Mouse (Mus musculus) intestine, postnatal 0 days (tissue): ENCODE results near the gene Gm12355. TPM values are rescaled to one million over a fixed set of nuclear protein-coding genes. Genes with fewer than 3 reads are reported as not detected.

Experiments
- ATAC-seq: fragments of 200-750 bp; cut with Nextera tagmentation; 2 replicates; pipeline ENCODE4 v1.8.0; 2017; ENCODE audit warnings: mild to moderate bottlenecking, moderate TSS enrichment, moderate library complexity
- H3K27ac ChIP-seq: fragments of 300-500 bp; sonication (generic); 2 replicates; pipeline ENCODE4 v1.5.1; 2014; ENCODE audit warnings: mild to moderate bottlenecking, low read depth, low read length, moderate library complexity
- H3K27me3 ChIP-seq: fragments of 300-500 bp; sonication (generic); replicated peaks from 2 replicates; pipeline ENCODE4 v1.6.1; 2014; ENCODE audit warnings: low read length, mixed read lengths; ENCODE audit not compliant: control insufficient read depth, insufficient read depth
- H3K36me3 ChIP-seq: fragments of 300-500 bp; sonication (generic); 2 replicates; pipeline ENCODE4 v1.6.1; 2014; ENCODE audit warnings: mild to moderate bottlenecking, moderate library complexity; ENCODE audit not compliant: control insufficient read depth, insufficient read depth
- H3K4me1 ChIP-seq: fragments of 300-500 bp; sonication (generic); replicated peaks from 2 replicates; pipeline ENCODE4 v1.6.1; 2014; ENCODE audit warnings: antibody characterized with exemption, low read length, mixed read lengths; ENCODE audit not compliant: control insufficient read depth, insufficient read depth
- H3K4me2 ChIP-seq: fragments of 300-500 bp; sonication (generic); replicated peaks from 2 replicates; pipeline ENCODE4 v1.6.1; 2014; ENCODE audit warnings: low read depth, mild to moderate bottlenecking, moderate library complexity
- H3K4me3 ChIP-seq: fragments of 300-500 bp; sonication (generic); 2 replicates; pipeline ENCODE4 v1.5.1; 2014; ENCODE audit warnings: low read depth, low read length
- H3K9ac ChIP-seq: fragments of 300-500 bp; sonication (generic); 2 replicates; pipeline ENCODE4 v1.6.1; 2014; ENCODE audit warnings: mild to moderate bottlenecking, low read depth, low read length
- H3K9me3 ChIP-seq: fragments of 300-500 bp; sonication (generic); 2 replicates; pipeline ENCODE4 v1.6.1; 2016; ENCODE audit warnings: mixed run types; ENCODE audit not compliant: control insufficient read depth
- CTCF ChIP-seq: sonication (generic); IDR thresholded peaks from 2 replicates; pipeline ENCODE4 v1.5.1; 2016; ENCODE audit warnings: low read depth, mild to moderate bottlenecking, control low read depth, antibody characterized with exemption, moderate library complexity
- WGBS: fragments of 180-500 bp; shearing (Covaris S2); extraction: QIAGEN DNeasy Blood & Tissue Kit; methylation state at CpG from one replicate; pipeline ENCODE4 v1.1.7; 2014; 5-methylcytosine and 5-hydroxymethylcytosine counted together
- polyA plus RNA-seq: library from polyadenylated mRNA; unstranded; fragments of >200 nt; fragmentation: Nextera tagmentation; extraction: Ambion mirVana; gene quantifications from 2 replicates; pipeline ENCODE4 v1.2.1, GENCODE M21; 2015

The Gm12355 gene
- polyA plus RNA-seq, 1 experiment from 2014 or later = 0.56 TPM

- ATAC-seq = no peak
- Histone ChIP-seq H3K9me3 (no peaks in the 10 kb centered on the region), H3K4me3 (no peak overlapping the region), H3K27me3 (no peaks in the 10 kb centered on the region), H3K27ac (peak overlapping the region; percentile 80), H3K9ac (no peak overlapping the region), H3K4me2 (peak overlapping the region; percentile 27), H3K4me1 (peaks cover 6% of the 10 kb centered on the region; the same call in 1 of the 2 replicates), H3K36me3 (peaks cover 23% of the 10 kb centered on the region)
- TF ChIP-seq CTCF = no peak
- WGBS = 56% methylated on average over 17 of the region's 17 CpGs
These were observed 44.0 kb downstream of the Gm12355 start for GRCm38 (mm10) chr11:98581286-98582029.

GRCm38 (mm10) chr11:98580301-98581121, 45.0 kb downstream of the Gm12355 start:
- Histone ChIP-seq H3K4me3 (no peak overlapping the region), H3K9me3 (no peaks in the 10 kb centered on the region), H3K4me1 (peaks cover 6% of the 10 kb centered on the region; the same call in 1 of the 2 replicates), H3K9ac (no peak overlapping the region), H3K27ac (peak overlapping the region; percentile 80), H3K4me2 (peak overlapping the region; percentile 27; the same call in 1 of the 2 replicates), H3K36me3 (peaks cover 23% of the 10 kb centered on the region), H3K27me3 (no peaks in the 10 kb centered on the region)
- ATAC-seq = peak; percentile 80
- no peak for TF ChIP-seq CTCF
- WGBS = 35% methylated on average over 16 of the region's 16 CpGs

GRCm38 (mm10) chr11:98577776-98578175, 47.7 kb downstream of the Gm12355 start:
- no peak for ATAC-seq
- Histone ChIP-seq H3K4me3 (no peak overlapping the region), H3K4me2 (no peak overlapping the region), H3K36me3 (peaks cover 15% of the 10 kb centered on the region), H3K27me3 (no peaks in the 10 kb centered on the region), H3K9me3 (no peaks in the 10 kb centered on the region), H3K27ac (no peak overlapping the region), H3K9ac (no peak overlapping the region), H3K4me1 (peaks cover 3% of the 10 kb centered on the region; the same call in 1 of the 2 replicates)
- 93% methylated on average over 5 of the region's 5 CpGs for WGBS
- no peak for TF ChIP-seq CTCF

Other genes with a start within 250 kb of the Gm12355 start
- 0.44 and 0.69 TPM in 2 replicates for gene Tcap, start 241.8 kb downstream of the Gm12355 start, polyA plus RNA-seq
- gene Pnmt, start 239.2 kb downstream of the Gm12355 start, polyA plus RNA-seq = not detected in 2 replicates
- gene Pgap3, start 225.2 kb downstream of the Gm12355 start, polyA plus RNA-seq = 14.7 and 15.1 TPM in 2 replicates
- gene Erbb2, start 213.2 kb downstream of the Gm12355 start, polyA plus RNA-seq = 19.4 and 20.7 TPM in 2 replicates
- 264 and 265 TPM in 2 replicates for gene Mien1, start 186.7 kb downstream of the Gm12355 start, polyA plus RNA-seq
- gene Grb7, start 179.3 kb downstream of the Gm12355 start, polyA plus RNA-seq = 50.2 and 50.7 TPM in 2 replicates
- 0.20 and 0.24 TPM in 2 replicates for gene Ikzf3, start 79.6 kb downstream of the Gm12355 start, polyA plus RNA-seq
- gene Zpbp2, start 74.6 kb downstream of the Gm12355 start, polyA plus RNA-seq = 3.2 and 4.0 TPM in 2 replicates
- gene Ormdl3, start 38.3 kb downstream of the Gm12355 start, polyA plus RNA-seq = 139 and 150 TPM in 2 replicates
- gene Lrrc3c, start 27.4 kb downstream of the Gm12355 start, polyA plus RNA-seq = not detected in 2 replicates
- gene Gsdma3, start 699 bp upstream of the Gm12355 start, polyA plus RNA-seq = not detected in 2 replicates
- gene Gsdma2, start 21.1 kb upstream of the Gm12355 start, polyA plus RNA-seq = 0.14 and 0.16 TPM in 2 replicates
- gene Gsdma, start 38.7 kb upstream of the Gm12355 start, polyA plus RNA-seq = 0.38 and 0.42 TPM in 2 replicates
- gene Psmd3, start 56.9 kb upstream of the Gm12355 start, polyA plus RNA-seq = 95.5 and 96.2 TPM in 2 replicates
- gene Csf3, start 75.6 kb upstream of the Gm12355 start, polyA plus RNA-seq = 0.08 TPM in 1 of 2 replicates, not detected in the other
- gene Med24, start 103.8 kb upstream of the Gm12355 start, polyA plus RNA-seq = 14.7 and 18.5 TPM in 2 replicates
- 32.4 and 39.1 TPM in 2 replicates for gene Thra, start 115.0 kb upstream of the Gm12355 start, polyA plus RNA-seq
- gene Nr1d1, start 149.7 kb upstream of the Gm12355 start, polyA plus RNA-seq = 4.1 and 5.1 TPM in 2 replicates
- gene Msl1, start 169.9 kb upstream of the Gm12355 start, polyA plus RNA-seq = 12.6 and 15.1 TPM in 2 replicates
- gene Casc3, start 179.2 kb upstream of the Gm12355 start, polyA plus RNA-seq = 10.8 and 12.4 TPM in 2 replicates
- gene Rapgefl1, start 211.1 kb upstream of the Gm12355 start, polyA plus RNA-seq = 0.69 and 0.80 TPM in 2 replicates
- 3.9 and 5.0 TPM in 2 replicates for gene Wipf2, start 238.0 kb upstream of the Gm12355 start, polyA plus RNA-seq